30 mouse cellular contexts compared by ENCODE assay signal in the genomic region with DNA sequence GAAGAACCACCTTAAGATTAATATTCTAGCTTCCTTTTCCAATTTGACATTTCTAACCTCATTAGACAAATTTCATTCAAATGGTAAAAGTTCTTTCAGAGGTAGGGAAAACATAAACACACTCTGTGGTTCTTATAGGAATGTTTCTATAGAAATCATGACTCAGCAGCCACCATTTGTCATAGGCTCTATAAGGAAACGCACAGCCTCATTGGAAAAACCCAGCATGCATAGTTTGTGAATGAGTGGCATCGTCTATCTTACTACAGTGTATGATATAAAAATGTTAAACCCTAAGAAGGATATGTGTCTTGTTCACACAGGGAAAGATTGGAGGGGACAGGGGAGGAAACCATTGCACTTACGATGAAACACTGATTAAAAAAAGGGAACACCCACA.
DNase-seq lines count a peak whose midpoint lies in the region; ATAC-seq and TF ChIP-seq lines count a peak whose summit lies in the region.
"Had no signal": no experiment of that assay in that cellular context is flagged by ENCODE, and none has a peak within 500 bp of the region (broad histone marks: within the 10 kb centered on the region; RNA-seq: fewer than 3 reads in every experiment).

No protein-coding gene starts in this region.

- TF ChIP-seq EP300 in CH12.LX (IDR thresholded peaks at IDR 0.05; ENCODE audit: low read length): no peak
- no peak for TF ChIP-seq EP300 in stomach, postnatal 0 days (optimal IDR thresholded peaks at IDR 0.05)

- DNase-seq in CH12.LX (ENCODE audit: extremely low read depth) (no peak), NIH3T3 (ENCODE audit: low read depth) (peak; percentile 56)
- DNase-seq in stomach, postnatal 0 days (ENCODE audit: low spot score): no peak
- no peak for DNase-seq in right cerebral cortex, postnatal 10 days (ENCODE audit: low spot score in 2 of 2)
- DNase-seq: adrenal gland, postnatal 10 days; adrenal gland, postnatal 36 days; cerebellum, adult 18-20 months; cerebellum, adult 9-10 months; cerebellum, postnatal 14 days; gastrocnemius, postnatal 10 days; gastrocnemius, postnatal 36 days; heart, adult 2 months; heart, postnatal 14 days; heart, postnatal 4 days; kidney, adult 2 months had no signal

- TF ChIP-seq POLR2A in CH12.LX (IDR thresholded peaks at IDR 0.05; ENCODE audit: low read depth, low read length): no peak

- peaks cover 31% of the 10 kb centered on the region for H3K36me3 ChIP-seq in intestine, postnatal 0 days (ENCODE audit: control insufficient read depth, insufficient read depth)
- peaks cover 10% of the 10 kb centered on the region; the same call in 1 of the 2 replicates for H3K36me3 ChIP-seq in intestine, embryonic 16.5 days (ENCODE audit: control insufficient read depth, insufficient read depth, low read length)
- peaks cover 34 to 82% of the 10 kb centered on the region in 2 experiments for H3K36me3 ChIP-seq in CH12.LX (replicated peaks in 1 of 2; ENCODE audit: control insufficient read depth in 1 of 2, insufficient read depth in 1 of 2, low read length in 1 of 2)
- H3K36me3 ChIP-seq in stomach, postnatal 0 days (ENCODE audit: control insufficient read depth, insufficient read depth, low read length): peaks cover 14% of the 10 kb centered on the region; the same call in 1 of the 2 replicates
- peaks cover 44% of the 10 kb centered on the region for H3K36me3 ChIP-seq in forebrain, embryonic 15.5 days

- H3K4me3 ChIP-seq in intestine, postnatal 0 days (ENCODE audit: low read depth, low read length): no peak overlapping the region
- no peak overlapping the region for H3K4me3 ChIP-seq in intestine, embryonic 16.5 days (ENCODE audit: low read length)
- H3K4me3 ChIP-seq in CH12.LX (replicated peaks in 1 of 3; ENCODE audit: low read depth in 2 of 3, low read length in 2 of 3, poor library complexity in 1 of 3): no peak overlapping the region
- no peak overlapping the region for H3K4me3 ChIP-seq in stomach, postnatal 0 days (ENCODE audit: low read depth, low read length)
- no peak overlapping the region for H3K4me3 ChIP-seq in forebrain, embryonic 15.5 days
- H3K4me3 ChIP-seq: embryonic facial prominence, embryonic 12.5 days; embryonic facial prominence, embryonic 15.5 days; erythroblast, embryonic 14.5 days; forebrain, embryonic 12.5 days; heart, adult 2 months; heart, embryonic 12.5 days; heart, embryonic 15.5 days; hindbrain, embryonic 12.5 days; intestine, embryonic 15.5 days had no signal

- no peaks in the 10 kb centered on the region for H3K79me2 ChIP-seq in CH12.LX (replicated peaks; ENCODE audit: control insufficient read depth, extremely low read depth, insufficient read depth, poor library complexity, severe bottlenecking)

- dilution Hi-C loops in CH12.LX (cut with MboI; ENCODE audit: extremely low pct_ligation_motif_present, extremely low pct_unique_long_range_greater_than_20kb, low sequenced_read_pairs): no loop called here

- H3K9me3 ChIP-seq in intestine, postnatal 0 days (ENCODE audit: control insufficient read depth): no peaks in the 10 kb centered on the region
- H3K9me3 ChIP-seq in intestine, embryonic 16.5 days (ENCODE audit: control insufficient read depth, low read length): no peaks in the 10 kb centered on the region
- no peaks in the 10 kb centered on the region for H3K9me3 ChIP-seq in CH12.LX (replicated peaks; ENCODE audit: low read length)
- no peaks in the 10 kb centered on the region for H3K9me3 ChIP-seq in stomach, postnatal 0 days (ENCODE audit: control insufficient read depth, low read length)
- no peaks in the 10 kb centered on the region for H3K9me3 ChIP-seq in forebrain, embryonic 15.5 days
- H3K9me3 ChIP-seq: embryonic facial prominence, embryonic 12.5 days; embryonic facial prominence, embryonic 15.5 days; forebrain, embryonic 12.5 days; G1E; heart, embryonic 12.5 days; heart, embryonic 15.5 days; hindbrain, embryonic 12.5 days; intestine, embryonic 15.5 days had no signal

- TF ChIP-seq CTCF in intestine, postnatal 0 days (IDR thresholded peaks at IDR 0.05; ENCODE audit: low read depth): no peak
- TF ChIP-seq CTCF in CH12.LX (conservative IDR thresholded peaks at IDR 0.05 in 1 of 2, IDR thresholded peaks at IDR 0.05 in 1 of 2; ENCODE audit: low read depth in 2 of 2, low read length in 2 of 2): no peak
- TF ChIP-seq CTCF in stomach, postnatal 0 days (IDR thresholded peaks at IDR 0.05; ENCODE audit: low read depth): no peak

- peak; percentile 39; the same call in 1 of the 2 replicates for ATAC-seq in intestine, postnatal 0 days
- no peak for ATAC-seq in intestine, embryonic 16.5 days
- peak; percentile 59 for ATAC-seq in stomach, postnatal 0 days (ENCODE audit: low FRiP score, low TSS enrichment)
- no peak for ATAC-seq in forebrain, embryonic 15.5 days (replicated peaks)
- ATAC-seq: activated CD4-positive, CD25-positive, alpha-beta regulatory T cell, adult 4 months; forebrain, embryonic 16.5 days; hindbrain, embryonic 16.5 days; intestine, embryonic 15.5 days had no signal

- 55% methylated on average over 3 of the region's 3 CpGs for WGBS in intestine, postnatal 0 days
- 75% methylated on average over 3 of the region's 3 CpGs for WGBS in intestine, embryonic 16.5 days
- WGBS in stomach, postnatal 0 days: 46% methylated on average over 3 of the region's 3 CpGs
- 89% methylated on average over 3 of the region's 3 CpGs for whole genome bisulfite sequencing in forebrain, embryonic 15.5 days

- no peaks in the 10 kb centered on the region for H3K4me1 ChIP-seq in intestine, postnatal 0 days (replicated peaks; ENCODE audit: control insufficient read depth, insufficient read depth, low read length)
- H3K4me1 ChIP-seq in intestine, embryonic 16.5 days (ENCODE audit: control insufficient read depth, insufficient read depth, low read length): no peaks in the 10 kb centered on the region
- no peaks in the 10 kb centered on the region for H3K4me1 ChIP-seq in CH12.LX (ENCODE audit: control insufficient read depth in 1 of 2, insufficient read depth in 2 of 2)
- no peaks in the 10 kb centered on the region for H3K4me1 ChIP-seq in stomach, postnatal 0 days (replicated peaks; ENCODE audit: control insufficient read depth, insufficient read depth)
- no peaks in the 10 kb centered on the region for H3K4me1 ChIP-seq in forebrain, embryonic 15.5 days
- H3K4me1 ChIP-seq: hindbrain, embryonic 12.5 days; intestine, embryonic 15.5 days had no signal

- in situ Hi-C loops in CH12.LX (cut with MboI; ENCODE audit: low pct_ligation_motif_present, low pct_unique_long_range_greater_than_20kb, low sequenced_read_pairs): no loop called here

- no peak for TF ChIP-seq RAD21 in CH12.LX (IDR thresholded peaks at IDR 0.05; ENCODE audit: low read depth, low read length)

- H3K27me3 ChIP-seq in intestine, postnatal 0 days (replicated peaks; ENCODE audit: control insufficient read depth, insufficient read depth, low read length): no peaks in the 10 kb centered on the region
- no peaks in the 10 kb centered on the region for H3K27me3 ChIP-seq in intestine, embryonic 16.5 days (replicated peaks; ENCODE audit: control insufficient read depth, insufficient read depth, low read length)
- no peaks in the 10 kb centered on the region for H3K27me3 ChIP-seq in CH12.LX (replicated peaks)
- no peaks in the 10 kb centered on the region for H3K27me3 ChIP-seq in stomach, postnatal 0 days (ENCODE audit: control insufficient read depth, insufficient read depth, low read length)
- no peaks in the 10 kb centered on the region for H3K27me3 ChIP-seq in forebrain, embryonic 15.5 days
- H3K27me3 ChIP-seq: embryonic facial prominence, embryonic 12.5 days; embryonic facial prominence, embryonic 15.5 days; forebrain, embryonic 12.5 days; heart, embryonic 12.5 days; heart, embryonic 15.5 days; hindbrain, embryonic 12.5 days; intestine, embryonic 15.5 days had no signal

- H3K27ac ChIP-seq in intestine, postnatal 0 days (ENCODE audit: low read depth, low read length): no peak overlapping the region
- H3K27ac ChIP-seq in intestine, embryonic 16.5 days (ENCODE audit: low read length): no peak overlapping the region
- no peak overlapping the region for H3K27ac ChIP-seq in CH12.LX (ENCODE audit: insufficient read depth, low read depth)
- H3K27ac ChIP-seq in stomach, postnatal 0 days (replicated peaks): no peak overlapping the region
- no peak overlapping the region for H3K27ac ChIP-seq in forebrain, embryonic 15.5 days (replicated peaks)
- H3K27ac ChIP-seq: embryonic facial prominence, embryonic 12.5 days; embryonic facial prominence, embryonic 15.5 days; forebrain, embryonic 12.5 days; heart, adult 2 months; heart, embryonic 15.5 days; hindbrain, embryonic 12.5 days; intestine, embryonic 15.5 days had no signal

- no peak overlapping the region for H3K9ac ChIP-seq in intestine, postnatal 0 days (ENCODE audit: low read depth, low read length)
- H3K9ac ChIP-seq in intestine, embryonic 16.5 days (ENCODE audit: low read depth, low read length): no peak overlapping the region
- H3K9ac ChIP-seq in CH12.LX (ENCODE audit: insufficient read depth, low read depth): no peak overlapping the region
- no peak overlapping the region for H3K9ac ChIP-seq in stomach, postnatal 0 days (ENCODE audit: low read length)
- H3K9ac ChIP-seq in forebrain, embryonic 15.5 days (replicated peaks): no peak overlapping the region
- H3K9ac ChIP-seq: embryonic facial prominence, embryonic 12.5 days; embryonic facial prominence, embryonic 15.5 days; forebrain, embryonic 12.5 days; heart, embryonic 12.5 days; heart, embryonic 15.5 days; hindbrain, embryonic 12.5 days; intestine, embryonic 15.5 days had no signal

- no peak overlapping the region for H3K4me2 ChIP-seq in intestine, postnatal 0 days (replicated peaks; ENCODE audit: low read depth)
- H3K4me2 ChIP-seq in intestine, embryonic 16.5 days (ENCODE audit: low read depth, low read length): no peak overlapping the region
- no peak overlapping the region for H3K4me2 ChIP-seq in CH12.LX (ENCODE audit: insufficient read depth, low read depth, poor library complexity, severe bottlenecking)
- no peak overlapping the region for H3K4me2 ChIP-seq in stomach, postnatal 0 days (replicated peaks; ENCODE audit: low read depth)
- H3K4me2 ChIP-seq in forebrain, embryonic 15.5 days (replicated peaks): no peak overlapping the region
- H3K4me2 ChIP-seq: embryonic facial prominence, embryonic 12.5 days; embryonic facial prominence, embryonic 15.5 days; forebrain, embryonic 12.5 days; heart, embryonic 12.5 days; heart, embryonic 15.5 days; hindbrain, embryonic 12.5 days; intestine, embryonic 15.5 days had no signal

TF ChIP-seq in CH12.LX, 34 proteins besides CTCF, POLR2A, EP300 and RAD21:
- peak; percentile 41; the same call in 1 of the 2 replicates for TF ChIP-seq POLR2AphosphoS2 (IDR thresholded peaks at IDR 0.05; ENCODE audit: low read depth, low read length)
- TF ChIP-seq ZMIZ1 (IDR thresholded peaks at IDR 0.05; ENCODE audit: low read depth, low read length): peak; percentile 20; the same call in 1 of the 2 replicates
- TF ChIP-seq ELF1 (IDR thresholded peaks at IDR 0.05; ENCODE audit: low read depth, low read length): no peak

Comparison
In these comparisons a context has a peak if more than half of its experiments do, and no peak if none do; other contexts are left out.
1. ATAC-seq: peak in intestine, postnatal 0 days (single experiment) and stomach, postnatal 0 days (single experiment); none in intestine, embryonic 16.5 days (single experiment) and forebrain, embryonic 15.5 days (single experiment).